Mouse (Mus musculus): ENCODE data around the gene Fam114a2. TPM values are rescaled to one million over a fixed set of nuclear protein-coding genes. Genes with fewer than 3 reads are reported as not detected.

The Fam114a2 gene
- total RNA-seq, 2 experiments from 2014 or later: 32.1 to 39.8 TPM

DNA sequence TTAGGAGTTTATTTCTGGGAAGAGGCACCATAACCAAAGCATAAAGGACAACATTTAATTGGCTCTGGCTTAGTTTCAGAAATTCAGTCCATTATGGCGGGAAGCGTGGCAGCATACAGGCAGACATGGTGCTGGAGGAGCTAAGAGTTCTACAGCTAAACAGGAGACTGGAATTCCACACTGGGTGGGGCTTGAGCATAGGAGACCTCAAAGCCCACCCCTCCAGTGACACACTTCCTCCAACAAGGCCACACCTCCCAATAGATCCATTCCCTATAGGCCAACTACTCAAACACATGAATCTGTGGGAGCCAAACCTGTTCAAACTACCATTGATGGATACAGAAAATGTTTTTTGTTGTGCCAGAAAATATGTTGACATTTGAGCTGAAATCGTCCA, 2.8 kb upstream of the Fam114a2 start:
- no peak for ATAC-seq (replicated peaks; ENCODE audit: poor library complexity)

DNA sequence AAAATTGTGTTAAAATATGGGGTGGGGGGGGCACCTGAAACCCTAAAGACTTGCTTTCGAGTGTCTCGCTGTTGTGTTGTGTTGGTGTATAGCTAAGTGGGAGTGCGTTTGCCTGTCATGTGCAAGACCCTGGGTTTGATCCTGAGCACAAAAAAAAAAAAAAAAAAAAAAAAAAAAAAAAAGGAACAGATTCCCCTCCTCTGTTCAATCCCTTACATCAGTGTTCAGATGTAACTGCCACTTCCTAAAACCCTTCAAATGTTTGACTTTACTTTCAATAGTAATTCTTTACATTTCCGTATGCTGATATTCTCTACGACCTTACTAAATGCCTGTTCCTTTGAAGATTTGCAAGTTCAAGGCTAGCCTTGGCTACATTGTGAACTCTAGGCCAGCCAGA, 887 bp upstream of the Fam114a2 start:
- ATAC-seq (replicated peaks; ENCODE audit: poor library complexity): no peak

DNA sequence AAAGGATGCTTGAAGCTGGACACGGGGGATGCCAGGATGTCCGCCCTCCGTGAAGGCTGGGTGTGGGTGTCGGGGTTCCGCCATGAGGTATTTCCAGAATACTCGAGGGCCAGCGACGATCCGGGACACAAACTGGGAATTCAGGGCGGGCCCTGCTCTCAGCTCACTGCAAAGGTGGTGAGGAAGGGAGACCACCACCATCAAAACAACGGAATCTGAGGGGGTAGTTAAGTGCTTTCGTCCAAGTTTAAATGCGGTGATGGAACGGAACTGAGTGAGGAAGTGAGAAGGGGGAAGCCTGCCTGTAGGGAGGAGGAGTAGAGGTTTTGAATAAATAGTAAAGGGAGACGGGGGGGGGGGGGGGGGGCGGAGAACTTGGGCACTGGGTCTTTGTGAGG, 333 bp upstream of the Fam114a2 start:
- peak; percentile 45 for ATAC-seq (replicated peaks; ENCODE audit: poor library complexity)

DNA sequence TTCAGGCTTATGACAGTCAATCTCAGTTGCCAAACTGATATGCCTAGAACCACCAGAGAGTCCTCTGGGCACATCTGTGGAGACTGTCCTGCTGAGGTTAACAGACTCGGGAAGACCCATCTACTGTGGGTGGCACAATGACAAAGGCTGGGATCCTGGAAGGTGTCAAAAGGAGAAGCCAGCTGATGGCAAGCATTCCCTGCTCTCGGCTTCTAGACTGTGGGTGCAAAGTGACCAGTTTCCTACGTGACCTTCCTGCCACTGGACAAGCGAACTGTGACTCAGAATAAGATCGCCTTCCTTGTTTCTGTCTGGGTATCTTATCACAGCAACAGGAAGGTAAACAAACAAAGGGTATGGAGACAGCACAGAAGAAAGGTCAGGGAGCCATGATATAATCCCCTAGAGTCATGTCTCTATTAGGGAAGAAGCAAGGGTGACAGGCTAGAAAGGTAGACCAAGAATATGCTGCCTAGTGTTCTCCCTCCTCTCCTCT, 1.4 kb downstream of the Fam114a2 start:
- no peak for ATAC-seq (replicated peaks; ENCODE audit: poor library complexity)

DNA sequence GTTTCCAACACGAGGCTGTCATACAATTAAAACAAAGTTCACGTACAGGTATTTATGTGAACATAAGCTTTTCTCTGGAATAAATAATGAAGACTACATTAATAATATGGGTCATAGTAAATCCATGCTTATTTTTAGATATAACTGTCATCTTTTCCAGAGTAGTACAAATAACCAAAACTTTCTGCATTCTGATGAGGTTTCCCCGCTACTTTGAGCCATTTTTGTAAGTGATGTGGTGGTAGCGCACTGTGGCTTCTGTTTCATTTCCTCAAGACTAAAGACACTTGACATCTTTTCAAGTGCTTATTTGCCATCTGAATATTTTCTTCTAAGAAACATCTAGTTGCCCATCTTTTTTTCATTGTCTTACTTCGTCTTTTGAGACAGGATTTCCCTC, 3.2 kb downstream of the Fam114a2 start:
- ATAC-seq (replicated peaks; ENCODE audit: poor library complexity): no peak

DNA sequence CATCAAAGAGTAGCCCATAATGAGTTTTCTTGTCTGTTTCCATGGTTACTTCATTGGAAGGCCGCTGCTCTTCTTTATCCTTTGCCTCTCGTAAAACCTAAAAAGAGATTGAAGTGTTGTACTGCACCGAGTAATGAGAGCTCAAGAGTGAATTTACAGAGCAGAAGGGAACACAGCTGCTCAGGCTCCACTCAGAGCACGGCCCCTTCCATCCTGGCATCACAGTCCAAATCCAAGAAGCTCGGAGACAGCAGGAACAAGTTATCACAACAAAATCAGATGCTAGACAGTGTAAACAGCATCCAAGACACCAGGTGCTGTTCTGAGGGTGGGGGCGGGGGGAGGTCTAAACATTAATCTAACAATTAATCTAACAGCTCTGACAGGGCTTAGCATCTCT, 11.5 kb downstream of the Fam114a2 start:
- ATAC-seq (replicated peaks; ENCODE audit: poor library complexity): no peak

DNA sequence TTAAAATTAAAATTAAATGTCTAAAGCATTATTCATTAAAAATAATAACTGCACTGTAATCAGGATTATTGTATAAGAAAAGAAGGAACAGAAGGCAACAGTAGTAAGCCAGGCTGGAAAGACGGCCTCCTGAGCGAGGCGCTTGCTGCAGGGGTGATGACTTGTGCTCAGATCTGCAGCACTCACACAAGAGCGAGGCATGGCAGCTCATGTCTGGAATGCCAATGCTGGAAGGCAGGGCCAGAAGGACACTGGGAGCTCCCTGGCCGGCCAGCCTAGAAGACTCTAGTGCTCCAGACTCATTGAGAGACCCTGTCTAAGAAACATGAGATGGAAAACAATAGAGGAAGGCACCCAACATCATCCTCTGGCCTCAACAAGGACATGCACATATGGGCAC, 15.3 kb downstream of the Fam114a2 start:
- ATAC-seq (replicated peaks; ENCODE audit: poor library complexity): no peak

DNA sequence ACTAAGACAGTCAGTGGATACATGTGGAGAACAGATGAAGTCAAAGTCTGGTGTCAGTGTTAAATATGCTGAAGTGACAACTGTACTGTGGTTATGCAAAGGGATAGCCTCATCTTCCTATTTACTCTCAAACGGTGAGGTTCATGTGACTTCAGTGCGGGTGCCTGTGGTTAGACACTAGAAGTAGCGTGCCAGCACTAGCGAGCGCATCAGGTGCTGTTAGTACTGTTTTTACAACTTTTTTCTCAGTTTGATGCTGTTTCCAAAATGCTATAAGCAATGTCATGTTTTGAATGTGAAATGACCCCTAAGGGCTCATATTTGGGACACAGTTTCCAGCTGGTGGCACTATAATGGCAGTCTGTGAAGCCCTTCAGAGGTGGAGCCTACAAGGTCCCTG, 20.2 kb downstream of the Fam114a2 start:
- no peak for ATAC-seq (replicated peaks; ENCODE audit: poor library complexity)

DNA sequence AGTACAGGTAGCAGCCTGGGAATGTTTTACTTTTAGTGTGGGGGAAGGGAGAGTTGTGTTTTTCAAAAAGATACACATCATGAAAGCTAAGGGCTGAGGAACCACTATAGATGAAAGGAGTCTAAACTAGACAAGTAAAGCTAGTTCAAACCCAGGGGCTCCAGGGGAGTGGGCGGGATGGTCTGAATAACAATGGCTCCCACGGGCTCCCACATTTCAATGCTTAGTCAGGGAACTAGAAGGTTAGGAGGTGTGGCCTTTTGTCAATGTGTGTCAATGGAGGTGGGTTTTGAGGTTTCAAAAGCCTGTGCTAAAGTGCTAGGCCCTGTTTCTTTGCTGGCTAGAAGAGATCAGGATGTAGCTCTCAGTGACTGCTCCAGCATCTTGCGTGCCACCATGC, 20.7 kb downstream of the Fam114a2 start:
- ATAC-seq (replicated peaks; ENCODE audit: poor library complexity): no peak

DNA sequence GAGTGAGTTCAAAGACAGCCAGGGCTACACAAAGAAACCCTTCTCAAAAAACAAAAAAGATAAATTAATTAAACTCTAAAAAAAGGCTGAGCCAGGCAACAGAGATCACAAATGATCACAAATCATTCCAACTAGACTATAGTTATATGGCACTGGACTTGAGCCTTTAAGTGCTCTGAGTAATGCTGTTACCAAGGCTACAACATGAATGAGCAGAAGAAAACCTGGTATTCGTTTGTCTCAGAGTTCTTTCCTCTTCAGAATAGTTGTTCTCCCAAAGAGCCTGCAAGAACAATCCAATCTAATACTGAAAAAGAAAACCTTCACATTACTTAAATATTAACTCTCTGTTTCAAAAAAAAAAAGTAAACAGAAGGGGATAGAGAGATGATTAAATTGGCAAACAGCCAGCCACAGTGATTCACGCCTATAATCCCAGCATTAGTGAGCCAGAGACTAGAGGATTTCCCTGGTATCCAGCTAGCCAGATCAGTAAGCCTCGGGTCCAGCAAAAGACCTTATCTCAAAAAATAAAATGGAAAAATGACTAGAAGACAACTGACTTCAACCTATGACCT, 21.9 kb downstream of the Fam114a2 start:
- no peak for ATAC-seq (replicated peaks; ENCODE audit: poor library complexity)

DNA sequence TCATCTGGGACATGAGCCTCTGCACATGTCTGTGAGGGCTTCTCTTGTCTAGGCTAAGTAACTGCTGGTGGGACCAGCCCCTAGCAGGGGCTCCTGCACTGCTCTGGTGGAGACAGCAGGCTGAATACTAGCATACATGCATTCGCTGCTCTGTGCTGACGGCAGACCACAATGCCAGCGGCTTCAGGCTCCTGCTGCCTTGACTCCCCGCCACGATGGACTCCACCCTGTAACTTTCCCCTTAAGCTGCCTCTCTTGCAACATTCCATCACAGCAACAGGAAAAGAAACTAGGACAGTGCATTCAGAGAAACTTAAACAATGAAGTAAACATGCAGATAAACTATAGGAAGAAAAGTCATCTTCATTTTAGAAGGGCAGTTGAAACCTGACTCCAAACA, 30.0 kb downstream of the Fam114a2 start:
- no peak for ATAC-seq (replicated peaks; ENCODE audit: poor library complexity)

DNA sequence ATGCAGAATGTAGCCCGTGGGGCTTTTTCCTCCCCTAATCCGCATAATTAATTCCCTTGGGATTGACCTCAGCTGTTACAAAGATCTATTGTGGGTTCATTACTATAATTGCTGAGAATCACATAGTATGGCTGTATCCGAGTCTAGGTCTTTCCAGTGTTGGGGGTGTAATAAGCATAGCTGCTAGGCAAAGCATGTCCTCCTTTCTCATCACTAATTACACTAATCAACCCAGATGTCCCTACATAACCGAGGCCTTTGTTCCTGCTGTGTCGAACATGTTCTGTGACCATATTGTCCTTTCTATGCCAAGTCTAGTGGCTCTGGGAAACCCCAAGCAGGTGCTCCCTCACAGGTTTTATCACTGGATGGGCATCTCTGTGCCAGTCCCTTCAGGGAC, 40.3 kb downstream of the Fam114a2 start:
- ATAC-seq (replicated peaks; ENCODE audit: poor library complexity): no peak

DNA sequence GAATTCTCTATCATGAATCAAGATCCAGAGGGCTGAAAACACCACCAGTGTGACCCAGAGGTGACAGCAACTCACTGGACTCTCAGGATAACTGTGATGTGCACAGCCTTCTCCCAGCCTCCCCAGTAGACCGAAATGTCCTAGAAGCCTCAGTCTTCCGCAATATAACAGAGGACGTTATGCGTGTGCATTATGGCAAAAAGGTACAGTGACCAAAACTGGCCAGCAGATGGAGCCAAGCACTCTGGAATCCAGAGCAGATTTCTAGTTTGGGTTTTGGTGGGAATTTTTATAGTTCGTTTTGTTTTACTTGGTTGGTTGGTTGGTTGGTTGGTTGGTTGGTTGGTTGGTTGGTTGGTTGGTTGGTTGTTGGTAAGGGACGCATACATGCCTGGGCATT, 43.3 kb downstream of the Fam114a2 start:
- peak; percentile 86 for ATAC-seq (replicated peaks; ENCODE audit: poor library complexity)

DNA sequence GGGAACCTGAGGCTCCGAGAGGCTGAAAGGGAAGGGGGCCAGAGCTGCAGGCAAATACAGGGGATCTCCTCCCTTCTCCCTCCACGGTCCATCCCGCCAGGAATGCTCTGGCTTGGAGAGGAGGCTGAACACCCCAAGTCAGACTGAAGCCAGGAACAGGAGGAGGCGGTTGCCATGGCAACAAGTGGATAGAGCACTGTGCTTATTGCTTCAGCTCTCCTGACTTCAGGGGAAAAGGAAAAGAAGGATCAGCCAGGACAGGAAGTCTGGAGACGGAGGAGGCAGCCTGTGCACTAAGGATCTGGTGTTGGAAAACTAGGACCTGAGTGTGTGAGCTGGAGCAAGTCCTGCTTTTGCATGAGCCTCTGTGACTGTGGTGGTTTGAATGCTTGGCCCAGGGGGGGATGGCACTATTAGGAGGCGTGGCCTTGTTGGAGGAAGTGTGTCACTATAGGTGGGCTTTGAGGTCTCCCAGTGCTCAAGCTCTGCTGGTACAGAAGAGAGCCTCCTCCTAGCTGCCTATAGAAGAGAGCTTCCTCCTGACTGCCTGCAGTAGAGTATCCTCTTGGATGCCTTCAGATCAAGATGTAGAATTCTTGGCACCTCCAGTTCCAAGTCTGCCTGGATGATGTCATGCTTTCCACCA, 44.0 kb downstream of the Fam114a2 start:
- no peak for ATAC-seq (replicated peaks; ENCODE audit: poor library complexity)

DNA sequence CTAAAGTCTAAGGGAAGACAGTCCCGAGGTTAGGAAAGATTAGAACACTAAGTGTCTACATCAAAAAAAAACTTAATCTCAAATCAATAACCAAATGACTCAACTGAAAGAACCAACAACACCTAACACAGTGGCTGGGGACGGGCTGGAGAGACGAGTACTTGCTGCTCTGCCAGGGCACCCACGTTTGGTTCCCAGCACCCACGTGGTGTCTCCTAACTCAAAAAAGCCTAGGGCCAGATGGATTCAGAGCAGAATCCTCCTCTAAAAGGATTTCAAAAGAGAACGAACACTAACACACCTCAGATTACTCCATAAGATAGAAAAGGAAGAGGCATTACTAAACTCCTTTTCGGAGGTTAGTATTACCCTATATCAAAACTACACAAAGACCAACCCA, 47.4 kb downstream of the Fam114a2 start:
- ATAC-seq (replicated peaks; ENCODE audit: poor library complexity): no peak

DNA sequence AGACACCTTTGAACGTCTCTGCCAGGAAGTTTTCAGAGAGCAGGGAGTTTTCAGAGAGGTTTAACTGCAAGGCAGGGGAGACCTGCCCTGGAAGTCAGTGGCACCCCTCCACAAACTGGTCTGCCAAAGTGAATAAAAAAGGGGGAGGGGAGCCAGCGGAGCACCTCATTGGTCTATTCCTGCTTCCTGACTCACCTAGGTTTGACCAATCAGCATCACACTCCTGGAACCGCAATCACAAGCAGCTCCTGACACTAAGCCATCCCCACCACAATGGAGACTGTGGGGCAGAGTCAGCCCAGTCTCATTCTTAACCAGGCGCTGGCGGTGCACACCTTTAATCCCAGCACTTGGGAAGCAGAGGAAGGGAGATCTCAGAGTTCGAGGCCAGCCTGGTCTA, 48.4 kb downstream of the Fam114a2 start:
- no peak for ATAC-seq (replicated peaks; ENCODE audit: poor library complexity)

DNA sequence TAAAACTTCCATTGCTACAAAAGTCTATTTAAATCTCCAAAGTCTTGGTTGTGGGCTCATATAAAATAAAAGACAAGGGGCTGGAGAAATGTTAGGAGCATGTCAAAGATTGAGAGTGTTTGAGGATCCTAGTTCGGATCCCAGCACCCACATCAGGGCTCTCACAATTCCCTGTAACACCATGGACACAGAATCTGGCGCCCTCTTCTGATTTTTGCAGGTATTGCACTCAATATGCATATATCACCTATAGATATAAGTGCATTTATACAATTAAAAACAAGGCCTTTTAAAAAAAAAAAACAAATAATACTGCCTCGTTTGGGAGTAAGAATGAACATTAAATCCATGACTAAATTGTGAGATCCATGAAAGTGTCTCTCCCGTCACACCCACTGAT, 49.7 kb downstream of the Fam114a2 start:
- no peak for ATAC-seq (replicated peaks; ENCODE audit: poor library complexity)

DNA sequence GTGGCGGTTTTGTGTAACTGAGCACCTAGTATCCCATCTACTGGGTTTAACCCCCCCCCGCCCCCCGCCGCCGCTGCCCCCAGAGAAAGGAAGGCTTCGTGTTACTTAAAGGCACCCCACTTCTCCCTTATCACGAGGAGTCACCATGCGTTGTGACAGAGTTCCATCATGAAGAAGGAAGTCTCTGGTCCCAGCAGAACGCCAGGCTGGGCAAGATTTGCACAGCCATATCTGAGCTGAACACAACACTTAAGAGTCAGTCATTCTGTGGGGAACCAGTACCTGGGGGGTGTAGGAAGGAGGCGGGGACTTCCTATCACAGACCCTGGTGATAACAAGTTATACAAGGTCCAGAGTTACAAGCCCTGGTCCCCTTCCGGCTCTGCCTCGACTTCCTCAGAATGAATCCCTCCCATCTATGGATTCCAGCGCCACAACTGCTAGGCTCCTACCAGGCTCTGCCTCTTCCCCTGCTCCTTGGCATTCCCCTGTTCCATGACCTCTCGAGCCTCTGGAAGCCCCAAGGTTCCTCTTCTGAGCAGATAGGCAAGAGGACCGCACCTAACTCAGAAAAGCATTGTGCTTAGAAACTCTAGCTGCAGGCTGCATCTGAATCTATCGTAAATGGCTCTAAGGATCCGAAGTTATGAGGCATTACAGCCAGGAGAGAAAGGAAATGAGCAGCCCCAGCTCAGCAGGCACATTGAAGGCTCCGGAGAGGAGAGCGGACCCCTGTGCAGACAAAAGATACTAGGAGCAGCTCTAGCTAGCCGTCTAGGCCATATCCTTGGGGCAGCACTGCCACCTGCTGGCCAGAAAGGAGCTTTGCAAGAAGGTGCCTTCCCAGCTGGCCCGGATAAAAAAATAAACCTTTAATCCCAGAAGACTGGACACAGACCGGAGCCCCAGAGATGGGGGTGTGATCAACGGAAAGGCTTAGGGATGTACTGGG, 51.0 kb downstream of the Fam114a2 start:
- peak; percentile 90 for ATAC-seq (replicated peaks; ENCODE audit: poor library complexity)

DNA sequence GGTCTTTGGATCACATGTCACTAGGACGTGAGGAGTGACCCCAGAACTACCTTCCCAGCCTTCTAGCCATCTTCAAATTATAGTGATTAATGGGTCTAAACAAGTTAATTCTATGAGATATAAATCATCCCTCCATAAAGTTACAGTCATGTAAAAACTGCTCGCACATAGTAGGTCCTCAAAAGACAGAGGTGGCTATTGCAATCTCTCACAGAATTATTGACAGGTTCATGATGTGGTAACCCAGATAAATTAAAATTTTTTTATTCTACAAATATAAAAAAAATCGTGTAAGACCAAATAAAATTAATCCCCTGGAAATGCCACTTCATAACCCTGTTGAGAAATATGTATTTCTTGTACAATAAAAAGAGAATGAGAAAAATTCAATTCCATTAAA, 52.6 kb downstream of the Fam114a2 start:
- no peak for ATAC-seq (replicated peaks; ENCODE audit: poor library complexity)

DNA sequence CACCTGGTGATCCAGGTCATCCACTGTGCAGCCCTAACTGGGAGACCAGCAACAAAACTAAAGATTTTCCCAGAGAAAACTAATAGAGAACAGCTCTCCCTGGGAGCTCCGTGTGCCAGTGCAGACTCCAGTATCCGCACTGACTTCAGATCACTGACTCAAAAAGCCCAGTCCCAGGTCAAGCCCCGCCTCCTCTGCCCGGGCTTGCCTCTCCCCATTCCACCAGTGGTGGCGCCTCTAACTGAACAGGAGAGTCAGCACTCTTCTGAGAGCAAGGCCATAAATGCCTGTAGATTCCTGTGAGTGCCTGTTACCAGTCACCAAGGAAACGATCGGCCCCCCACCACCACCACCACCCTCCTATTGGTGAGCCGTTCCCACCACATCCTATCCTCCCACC, 53.4 kb downstream of the Fam114a2 start:
- ATAC-seq (replicated peaks; ENCODE audit: poor library complexity): peak; percentile 67

DNA sequence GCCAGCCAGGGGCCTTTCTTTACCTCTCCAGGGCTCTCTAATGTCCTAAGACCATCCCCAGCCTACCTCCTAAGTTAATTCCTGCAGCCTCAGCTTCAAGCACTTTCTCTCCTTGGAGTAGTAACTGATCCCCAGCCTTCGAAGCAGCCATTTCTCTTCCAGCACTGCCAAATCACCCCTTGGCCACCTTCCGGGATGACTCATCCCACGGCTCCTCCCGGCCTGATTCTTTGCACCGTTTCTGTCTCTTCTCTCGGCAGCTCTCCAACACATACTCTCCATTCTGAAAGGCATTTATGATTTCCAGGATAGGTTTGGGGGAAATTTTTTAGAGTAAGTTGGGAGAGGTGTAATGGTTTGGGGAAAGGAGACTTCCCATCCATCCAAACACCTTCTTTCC, 58.7 kb downstream of the Fam114a2 start:
- ATAC-seq (replicated peaks; ENCODE audit: poor library complexity): no peak

DNA sequence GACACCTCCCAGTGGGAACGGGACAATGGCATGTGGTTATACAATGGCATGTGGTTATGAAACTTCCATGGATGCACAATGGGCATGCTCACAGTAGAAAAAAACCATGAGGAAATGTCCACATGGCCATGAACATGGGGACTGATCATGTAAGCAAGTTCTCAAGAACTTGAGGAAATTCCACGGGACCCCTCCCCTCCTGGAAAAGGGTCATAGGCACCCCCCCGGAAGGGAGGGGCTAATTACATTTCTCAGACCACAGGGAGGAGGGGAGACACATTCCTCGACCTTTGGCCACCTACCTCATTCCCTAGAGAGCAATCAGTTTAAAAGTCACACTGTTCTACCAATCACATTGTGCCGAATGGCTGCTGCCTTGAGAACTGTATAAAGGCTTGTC, 64.0 kb downstream of the Fam114a2 start:
- no peak for ATAC-seq (replicated peaks; ENCODE audit: poor library complexity)

Measured in megakaryocyte progenitor cell, adult 5-6 weeks (primary cell).